Mouse (Mus musculus): ENCODE data around the gene Tmprss5.
A peak's percentile ranks its signal among the peaks of the same experiment; 100 is the strongest.

The Tmprss5 gene

GRCm38 (mm10) chr9:49081107-49081506, at the start of gene Tmprss5:
Gene Tmprss5 (plus strand): TSS chr9:49081260.
- no peak for DNase-seq

DNA sequence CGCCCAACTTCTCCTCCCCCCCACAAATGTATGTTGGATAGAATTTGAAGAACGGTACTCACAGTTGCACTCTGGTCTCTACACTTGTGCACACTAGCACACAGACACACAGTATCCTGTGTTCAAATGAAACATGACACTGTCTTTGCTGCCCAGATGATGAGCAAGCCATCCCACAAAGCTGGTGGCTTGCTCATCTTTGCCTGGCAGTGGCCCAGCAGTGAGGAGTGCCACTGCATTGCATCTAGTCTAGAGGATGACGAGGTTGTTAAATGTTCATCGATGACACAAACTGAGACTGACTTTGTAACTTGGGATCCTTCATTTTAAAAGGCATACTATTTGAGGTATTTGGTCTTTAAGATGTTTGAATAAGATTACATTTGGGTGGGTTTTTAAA, 46.3 kb upstream of the Tmprss5 start:
- DNase-seq, result no peak

GRCm38 (mm10) chr9:49050901-49051300, 30.2 kb upstream of the Tmprss5 start:
- no peak for DNase-seq

DNA sequence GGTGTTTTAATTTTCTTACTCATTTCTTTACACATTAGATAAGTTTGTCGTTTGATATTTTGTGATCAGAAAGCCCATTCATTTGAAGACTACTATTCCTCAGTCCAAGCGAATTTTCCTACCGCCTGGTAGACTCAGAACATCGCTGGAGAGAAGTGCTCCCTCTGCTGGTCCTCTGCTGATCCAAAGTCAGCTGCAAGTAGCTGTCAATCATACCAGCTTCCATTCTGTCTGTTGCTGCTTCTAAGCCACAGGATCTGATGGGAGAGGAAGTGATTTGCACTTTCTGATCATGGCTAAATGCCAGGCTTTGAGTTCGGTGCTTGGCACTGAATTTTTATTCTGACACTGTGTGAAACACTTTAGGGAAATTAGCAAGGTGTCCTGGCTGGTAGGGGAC, 29.7 kb upstream of the Tmprss5 start:
- DNase-seq, result peak; percentile 56 to 61

GRCm38 (mm10) chr9:49054028-49054427, 27.0 kb upstream of the Tmprss5 start:
- no peak for DNase-seq

DNA sequence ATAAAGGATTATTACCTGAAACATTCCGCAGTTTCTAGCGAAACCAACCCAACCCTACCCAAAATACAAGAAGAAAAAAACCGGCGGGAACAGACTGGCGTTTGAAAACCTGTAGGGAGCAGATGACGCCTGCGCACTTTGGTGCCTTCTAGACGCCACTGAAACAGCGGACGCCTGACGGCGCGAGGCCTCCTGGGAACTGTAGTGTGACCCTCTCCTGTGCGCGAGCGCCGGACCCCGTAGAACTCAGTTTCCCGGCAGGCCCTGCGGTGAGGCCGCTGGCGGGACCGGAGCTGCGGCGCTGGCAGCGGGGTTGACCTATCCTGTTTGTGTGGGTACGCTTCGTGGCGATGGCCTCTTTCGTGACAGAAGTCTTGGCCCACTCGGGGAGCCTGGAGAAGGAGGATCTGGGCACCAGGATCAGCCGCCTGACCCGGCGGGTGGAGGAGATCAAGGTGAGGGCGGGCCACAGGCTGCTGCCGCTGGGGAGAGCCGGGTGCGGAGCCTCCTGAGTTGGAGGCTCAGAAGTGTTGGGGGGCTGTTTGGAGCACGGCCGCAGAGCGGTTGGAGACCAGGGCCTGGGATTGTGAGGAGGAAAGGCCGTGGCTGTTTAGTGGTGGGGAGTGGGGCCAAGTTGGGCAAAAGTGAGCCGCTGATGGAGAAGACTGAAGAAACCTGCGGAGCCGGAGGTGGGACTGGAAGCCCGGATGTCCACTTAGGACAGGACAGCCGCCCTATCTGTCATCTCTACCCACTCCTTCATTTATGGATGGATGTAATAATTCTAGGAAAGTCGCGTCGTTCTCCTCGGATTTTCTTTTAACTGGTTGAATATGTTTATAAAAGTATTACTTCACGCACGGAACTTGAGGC, 25.5 kb upstream of the Tmprss5 start, which contains the start of gene Zw10:
Gene Zw10, plus strand, starts transcription at position 281 of the 873 bp plus-strand sequence.
- DNase-seq, result peak; percentile 90 to 91

DNA sequence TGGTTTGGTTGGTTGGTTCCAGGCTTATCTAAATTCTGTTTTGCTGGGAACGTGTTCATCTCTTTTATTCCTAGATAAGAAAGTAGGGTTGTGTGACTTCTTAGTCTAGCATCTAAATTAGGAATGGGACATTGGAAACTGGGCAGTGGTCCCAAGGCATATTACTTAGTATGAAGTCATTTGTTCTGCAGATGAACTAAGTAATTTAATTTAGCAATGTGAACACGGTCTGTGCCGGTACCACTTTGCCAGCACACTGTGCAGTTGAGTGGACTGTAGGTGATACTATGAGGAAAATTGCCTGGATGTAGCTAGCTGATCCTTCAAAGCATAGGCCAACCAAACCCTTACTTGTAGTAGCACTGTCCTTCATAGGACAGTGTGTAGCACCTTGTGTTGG, 4.2 kb upstream of the Tmprss5 start:
- no peak for DNase-seq

DNA sequence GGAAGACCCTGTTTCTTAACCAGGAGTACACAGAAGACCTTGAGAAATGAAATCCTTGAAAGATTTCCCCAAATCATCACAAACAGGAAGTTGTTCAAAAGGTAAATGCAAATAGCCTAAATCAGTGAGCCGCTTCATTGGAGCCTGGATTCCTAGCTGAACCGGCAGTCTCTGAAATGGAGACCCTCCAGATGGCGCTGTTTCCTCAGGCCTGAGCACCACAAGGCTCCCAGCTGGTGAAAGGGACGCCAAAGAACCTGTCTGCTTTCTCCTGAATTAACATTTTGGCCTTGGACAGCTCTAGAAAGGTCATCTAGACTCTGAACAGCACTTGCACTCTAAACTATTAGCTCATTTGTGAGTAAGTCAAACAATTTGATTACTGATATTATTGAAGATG, 501 bp downstream of the Tmprss5 start:
- peak; percentile 10 to 11 for DNase-seq

DNA sequence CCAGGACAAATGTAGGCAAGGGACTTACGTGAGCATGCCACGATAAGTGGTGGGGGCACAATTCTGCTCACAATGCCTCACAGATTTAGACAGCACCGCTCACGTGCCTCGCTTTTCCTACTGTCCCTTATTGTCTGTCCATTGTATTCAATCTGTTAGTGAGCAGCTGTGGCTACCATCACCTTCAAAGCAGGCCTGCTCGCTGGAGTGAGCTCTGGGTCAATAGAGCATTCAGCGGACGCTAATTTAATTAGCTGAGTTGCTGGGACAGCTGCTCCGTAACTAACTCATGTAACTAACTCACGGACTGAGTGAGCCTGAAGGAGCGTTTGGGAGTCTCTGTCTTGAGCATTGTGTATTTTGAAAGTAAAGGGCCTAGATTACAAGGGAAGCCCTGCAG, 6.3 kb downstream of the Tmprss5 start:
- no peak for DNase-seq

DNA sequence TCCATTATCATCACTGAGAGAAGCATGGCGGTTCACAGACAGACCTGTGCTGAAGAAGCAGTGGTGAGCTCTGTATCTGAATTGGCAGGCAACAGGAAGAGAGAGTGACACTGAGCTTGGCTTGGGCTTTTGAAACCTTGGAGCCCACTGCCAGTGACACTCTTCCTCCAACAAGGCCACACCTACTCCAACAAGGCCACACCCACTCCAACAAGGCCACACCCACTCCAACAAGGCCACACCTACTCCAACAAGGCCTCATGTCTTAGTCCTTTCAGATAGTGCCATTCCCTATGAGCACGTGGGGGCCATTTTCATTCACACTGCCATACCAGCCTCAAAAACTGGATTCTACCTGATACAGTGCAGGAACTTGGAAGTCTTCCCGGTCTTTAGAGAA, 17.8 kb downstream of the Tmprss5 start:
- no peak for DNase-seq

GRCm38 (mm10) chr9:49102328-49102727, 21.3 kb downstream of the Tmprss5 start:
- no peak for DNase-seq

- DNase-seq, result no peak
These were observed 28.0 kb downstream of the Tmprss5 start for GRCm38 (mm10) chr9:49109101-49109500.

- DNase-seq, result no peak
These were observed 29.6 kb downstream of the Tmprss5 start for GRCm38 (mm10) chr9:49110476-49111220.

DNA sequence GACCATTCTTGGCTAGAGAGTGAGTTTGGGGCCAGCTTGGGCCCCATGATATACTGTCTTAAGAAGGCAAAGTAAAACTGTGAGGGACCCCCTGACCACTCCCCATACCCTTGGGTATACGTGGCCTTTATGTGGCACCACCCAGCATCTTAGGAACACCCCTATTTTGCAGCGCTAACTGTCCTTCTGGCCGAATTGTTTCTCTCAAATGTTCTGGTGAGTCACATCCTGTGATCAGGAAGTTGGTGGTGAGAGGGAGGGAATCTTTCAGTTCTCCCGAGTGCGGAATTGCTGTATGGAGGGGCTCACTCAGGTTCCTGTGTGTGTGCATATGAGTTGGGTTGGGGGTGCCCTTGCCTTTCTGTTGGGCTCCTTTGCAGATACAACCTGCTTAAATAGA, 30.2 kb downstream of the Tmprss5 start:
- no peak for DNase-seq

GRCm38 (mm10) chr9:49118271-49118825, 37.3 kb downstream of the Tmprss5 start:
- DNase-seq, result no peak

DNA sequence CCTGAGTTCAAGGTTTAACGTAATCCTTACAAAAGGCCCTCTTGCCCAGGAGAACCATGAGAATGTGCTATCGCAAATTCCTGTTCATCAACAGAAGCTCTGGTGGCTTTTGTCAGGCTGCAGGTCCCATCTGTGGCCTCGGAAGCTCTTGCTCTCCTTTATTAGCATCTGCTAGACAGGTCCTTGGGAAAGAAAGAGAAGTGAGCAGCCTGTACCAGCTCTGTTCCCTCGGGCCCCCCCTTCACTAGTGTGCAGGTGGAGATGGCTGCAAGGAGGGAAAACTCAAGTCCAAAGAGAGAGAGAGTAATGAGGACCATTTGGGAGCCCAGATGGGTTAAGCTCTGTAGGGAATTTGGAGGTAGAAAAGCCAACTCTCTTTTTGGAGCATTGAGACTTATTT, 38.7 kb downstream of the Tmprss5 start:
- no peak for DNase-seq

GRCm38 (mm10) chr9:49125706-49126105, 44.6 kb downstream of the Tmprss5 start:
- no peak for DNase-seq

GRCm38 (mm10) chr9:49130514-49131010, 49.5 kb downstream of the Tmprss5 start:
- DNase-seq, result no peak

- no peak for DNase-seq
These were observed 62.8 kb downstream of the Tmprss5 start for GRCm38 (mm10) chr9:49143841-49144240.

DNA sequence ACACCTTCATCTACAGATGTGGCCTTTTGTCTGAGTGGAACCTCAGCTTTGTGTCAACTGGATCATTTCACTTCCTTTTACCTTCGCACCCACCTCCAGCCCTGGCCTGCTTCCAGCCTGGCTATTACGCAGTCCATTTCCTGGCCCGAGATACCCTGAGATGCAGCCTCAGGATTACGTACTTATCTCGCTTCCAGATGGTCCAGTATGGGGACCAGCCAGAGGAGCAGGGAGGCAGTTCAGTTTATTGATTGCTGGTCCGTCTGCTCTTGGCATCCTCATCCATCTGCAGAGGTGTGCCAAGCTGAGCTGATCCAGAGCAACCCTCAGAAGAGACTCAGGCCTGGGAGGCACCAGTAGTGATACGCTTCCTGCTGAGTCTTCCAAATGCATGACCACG, 64.7 kb downstream of the Tmprss5 start:
- DNase-seq, result no peak

GRCm38 (mm10) chr9:49147031-49147430, 66.0 kb downstream of the Tmprss5 start:
- DNase-seq, result no peak

All from B cell, adult 2 months (primary cell).